Mouse (Mus musculus): ENCODE data around the gene Ccl2.

GRCm38 (mm10) chr11:82072374-82072773 lies 37.0 kb downstream of the Ccl2 start:
- TF ChIP-seq MAX (IDR thresholded peaks at IDR 0.05; ENCODE audit: low read length) (no peak), POLR2A (IDR thresholded peaks at IDR 0.05; ENCODE audit: control insufficient read depth in 1 of 2, insufficient read depth in 1 of 2, low read depth in 1 of 2, low read length in 2 of 2, poor library complexity in 1 of 2) (no peak), CHD2 (IDR thresholded peaks at IDR 0.05; ENCODE audit: low read length) (no peak), EP300 (IDR thresholded peaks at IDR 0.05; ENCODE audit: low read depth in 1 of 2, low read length in 2 of 2) (no peak), CTCF (IDR thresholded peaks at IDR 0.05 in 2 of 3, conservative IDR thresholded peaks at IDR 0.05 in 1 of 3; ENCODE audit: control insufficient read depth in 1 of 3, insufficient read depth in 1 of 3, low read depth in 2 of 3, low read length in 3 of 3, poor library complexity in 1 of 3, severe bottlenecking in 1 of 3) (no peak), TBP (IDR thresholded peaks at IDR 0.05; ENCODE audit: low read depth, low read length) (no peak), USF1 (IDR thresholded peaks at IDR 0.05; ENCODE audit: low read depth, low read length) (no peak), POLR2AphosphoS2 (IDR thresholded peaks at IDR 0.05; ENCODE audit: low read length) (no peak)
